In genomic region chr8:120104721-120105272, GRCm38 (mm10) we compare ENCODE assay signal across 8 mouse cellular contexts. TPM values are rescaled to one million over a fixed set of nuclear protein-coding genes. Genes with fewer than 3 reads are reported as not detected.
DNase-seq lines count a peak whose midpoint lies in the region; ATAC-seq lines count a peak whose summit lies in the region.

No protein-coding gene starts in this region.

- H3K27me3 ChIP-seq in forebrain, embryonic 12.5 days: no peaks in the 10 kb centered on the region

- ATAC-seq in activated CD4-positive, CD25-positive, alpha-beta regulatory T cell, adult 4 months: no peak
- no peak for ATAC-seq in forebrain, embryonic 12.5 days (ENCODE audit: low FRiP score)
- ATAC-seq in monocyte, adult 5-6 weeks (replicated peaks; ENCODE audit: insufficient number of reproducible peaks, low FRiP score, low TSS enrichment, poor library complexity, severe bottlenecking): no peak

- intact Hi-C loops in heart, postnatal 10 days (cut with DNase I): no loop called here

- DNase-seq in T-cell, adult 2 months (ENCODE audit: low spot score): peak; percentile 44
- DNase-seq in adrenal gland, postnatal 36 days: peak; percentile 89 to 92
- peak; percentile 81 to 82 for DNase-seq in heart, postnatal 10 days
- DNase-seq in lung, postnatal 10 days: peak; percentile 93
- no peak for DNase-seq in embryo, embryonic 10.5 days (ENCODE audit: low spot score)

- H3K9ac ChIP-seq in forebrain, embryonic 12.5 days: no peak overlapping the region

- 72% methylated on average over 9 of the region's 9 CpGs for WGBS in forebrain, embryonic 12.5 days

- no peaks in the 10 kb centered on the region; the same call in 1 of the 2 replicates for H3K36me3 ChIP-seq in forebrain, embryonic 12.5 days (replicated peaks)

- no peaks in the 10 kb centered on the region for H3K9me3 ChIP-seq in forebrain, embryonic 12.5 days

- H3K4me2 ChIP-seq in forebrain, embryonic 12.5 days: no peak overlapping the region

- peaks cover 25% of the 10 kb centered on the region for H3K4me1 ChIP-seq in forebrain, embryonic 12.5 days

- H3K27ac ChIP-seq in forebrain, embryonic 12.5 days: no peak overlapping the region; the same call in 1 of the 2 replicates

- H3K4me3 ChIP-seq in forebrain, embryonic 12.5 days (replicated peaks): no peak overlapping the region

RNA-seq across cellular contexts. Expression of gene Zdhhc7, which starts 3.5 kb away (rescaled TPM):
- total RNA-seq in adrenal gland, postnatal 36 days (2021): 10 to 100 TPM; 40.3 to 55.6 TPM
- 10 to 100 TPM; 38.0 to 43.6 TPM for total RNA-seq in heart, postnatal 10 days (2021)
- polyA plus RNA-seq in activated CD4-positive, CD25-positive, alpha-beta regulatory T cell, adult 4 months (2017; shearing (Covaris generic)): 1 to 10 TPM; 4.9 to 5.5 TPM
- polyA plus RNA-seq in forebrain, embryonic 12.5 days (2016; fragmentation: Nextera tagmentation; extraction: Ambion mirVana): 30.4 and 31.0 TPM in 2 replicates
- 24.9 to 42.9 TPM (median 27.3 TPM) in 3 replicates for total RNA-seq in monocyte, adult 5-6 weeks (2017)

RNA-seq across cellular contexts. Expression of gene 6430548M08Rik, which starts 9.2 kb away (rescaled TPM):
- 100 to 1,000 TPM in 1 of 2 experiments, 10 to 100 TPM in 1; 77.7 to 152 TPM for total RNA-seq in adrenal gland, postnatal 36 days (2021)
- total RNA-seq in heart, postnatal 10 days (2021): 10 to 100 TPM; 18.7 to 20.1 TPM
- not detected for polyA plus RNA-seq in activated CD4-positive, CD25-positive, alpha-beta regulatory T cell, adult 4 months (2017; shearing (Covaris generic))
- polyA plus RNA-seq in forebrain, embryonic 12.5 days (2016; fragmentation: Nextera tagmentation; extraction: Ambion mirVana): 12.9 and 14.1 TPM in 2 replicates
- 101 to 149 TPM (median 129 TPM) in 3 replicates for total RNA-seq in monocyte, adult 5-6 weeks (2017)
